Mouse (Mus musculus): ENCODE results near the gene Unc45b. TPM values are rescaled to one million over a fixed set of nuclear protein-coding genes. Genes with fewer than 3 reads are reported as not detected.

The Unc45b gene
- polyA plus RNA-seq, 2 experiments: 17.8 to 24.7 TPM

GRCm38 (mm10) chr11:82943336-82943735, 33.0 kb downstream of the Unc45b start:
- Histone ChIP-seq H3K9ac (ENCODE audit: low read depth, low read length, severe bottlenecking) (no peak overlapping the region), H3K4me2 (replicated peaks; ENCODE audit: low read depth, low read length, severe bottlenecking) (no peak overlapping the region), H3K4me3 (replicated peaks; ENCODE audit: low read length) (no peak overlapping the region), H3K4me1 (ENCODE audit: control insufficient read depth, insufficient read depth, low read length) (no peaks in the 10 kb centered on the region), H3K27ac (replicated peaks; ENCODE audit: low read depth, low read length) (no peak overlapping the region), H3K9me3 (ENCODE audit: control insufficient read depth, low read length) (no peaks in the 10 kb centered on the region), H3K27me3 (ENCODE audit: control insufficient read depth, insufficient read depth, low read length) (peaks cover 8% of the 10 kb centered on the region; the same call in 1 of the 2 replicates), H3K36me3 (ENCODE audit: control insufficient read depth, insufficient read depth, low read length) (no peaks in the 10 kb centered on the region)
- WGBS: 14% methylated on average over 6 of the region's 6 CpGs
- no peak for DNase-seq (ENCODE audit: low spot score)
- no peak for TF ChIP-seq POLR2A (IDR thresholded peaks at IDR 0.05; ENCODE audit: borderline replicate concordance, extremely low read depth, insufficient read depth, insufficient read length)
- ATAC-seq (ENCODE audit: low FRiP score, low read depth): no peak

- WGBS: 58% methylated on average over 2 of the region's 2 CpGs
- no peaks in the 10 kb centered on the region for H3K4me1 ChIP-seq (ENCODE audit: control insufficient read depth, insufficient read depth, low read length)
Measured at GRCm38 (mm10) chr11:82945636-82946035, 35.3 kb downstream of the Unc45b start.

GRCm38 (mm10) chr11:82947457-82947856, 37.1 kb downstream of the Unc45b start:
- no peaks in the 10 kb centered on the region for H3K9me3 ChIP-seq (ENCODE audit: control insufficient read depth, low read length)
- no peak overlapping the region for H3K27ac ChIP-seq (replicated peaks; ENCODE audit: low read depth, low read length)
- TF ChIP-seq POLR2A (IDR thresholded peaks at IDR 0.05; ENCODE audit: borderline replicate concordance, extremely low read depth, insufficient read depth, insufficient read length): no peak
- WGBS: 47% methylated on average over 4 of the region's 4 CpGs
- H3K4me2 ChIP-seq (replicated peaks; ENCODE audit: low read depth, low read length, severe bottlenecking): no peak overlapping the region
- no peak overlapping the region for H3K4me3 ChIP-seq (replicated peaks; ENCODE audit: low read length)
- H3K27me3 ChIP-seq (ENCODE audit: control insufficient read depth, insufficient read depth, low read length): peaks cover 27% of the 10 kb centered on the region
- DNase-seq (ENCODE audit: low spot score): no peak
- no peak for ATAC-seq (ENCODE audit: low FRiP score, low read depth)
- no peak overlapping the region for H3K9ac ChIP-seq (ENCODE audit: low read depth, low read length, severe bottlenecking)
- no peaks in the 10 kb centered on the region for H3K36me3 ChIP-seq (ENCODE audit: control insufficient read depth, insufficient read depth, low read length)
- H3K4me1 ChIP-seq (ENCODE audit: control insufficient read depth, insufficient read depth, low read length): no peaks in the 10 kb centered on the region

More at GRCm38 (mm10) chr11:82945636-82946035, 35.3 kb downstream of the Unc45b start:
- no peaks in the 10 kb centered on the region for H3K9me3 ChIP-seq (ENCODE audit: control insufficient read depth, low read length)
- ATAC-seq (ENCODE audit: low FRiP score, low read depth) (no peak), DNase-seq (ENCODE audit: low spot score) (no peak)
- H3K9ac ChIP-seq (ENCODE audit: low read depth, low read length, severe bottlenecking): no peak overlapping the region
- no peak overlapping the region for H3K27ac ChIP-seq (replicated peaks; ENCODE audit: low read depth, low read length)
- no peak overlapping the region for H3K4me3 ChIP-seq (replicated peaks; ENCODE audit: low read length)
- H3K27me3 ChIP-seq (ENCODE audit: control insufficient read depth, insufficient read depth, low read length): peaks cover 10% of the 10 kb centered on the region
- H3K36me3 ChIP-seq (ENCODE audit: control insufficient read depth, insufficient read depth, low read length): no peaks in the 10 kb centered on the region
- H3K4me2 ChIP-seq (replicated peaks; ENCODE audit: low read depth, low read length, severe bottlenecking): no peak overlapping the region
- no peak for TF ChIP-seq POLR2A (IDR thresholded peaks at IDR 0.05; ENCODE audit: borderline replicate concordance, extremely low read depth, insufficient read depth, insufficient read length)

GRCm38 (mm10) chr11:82949036-82949435, 38.7 kb downstream of the Unc45b start:
- Histone ChIP-seq H3K36me3 (ENCODE audit: control insufficient read depth, insufficient read depth, low read length) (no peaks in the 10 kb centered on the region), H3K9ac (ENCODE audit: low read depth, low read length, severe bottlenecking) (no peak overlapping the region), H3K9me3 (ENCODE audit: control insufficient read depth, low read length) (no peaks in the 10 kb centered on the region), H3K4me2 (replicated peaks; ENCODE audit: low read depth, low read length, severe bottlenecking) (no peak overlapping the region), H3K27me3 (ENCODE audit: control insufficient read depth, insufficient read depth, low read length) (peaks cover 38% of the 10 kb centered on the region), H3K4me1 (ENCODE audit: control insufficient read depth, insufficient read depth, low read length) (no peaks in the 10 kb centered on the region), H3K27ac (replicated peaks; ENCODE audit: low read depth, low read length) (no peak overlapping the region), H3K4me3 (replicated peaks; ENCODE audit: low read length) (no peak overlapping the region)
- DNase-seq (ENCODE audit: low spot score) (no peak), ATAC-seq (ENCODE audit: low FRiP score, low read depth) (no peak)
- no peak for TF ChIP-seq POLR2A (IDR thresholded peaks at IDR 0.05; ENCODE audit: borderline replicate concordance, extremely low read depth, insufficient read depth, insufficient read length)
- WGBS: 82% methylated on average over 9 of the region's 9 CpGs

GRCm38 (mm10) chr11:82950736-82951481, 40.6 kb downstream of the Unc45b start, which contains the start of gene Slfn5:
Slfn5 (plus strand) TSS chr11:82951349.
- H3K36me3 ChIP-seq (ENCODE audit: control insufficient read depth, insufficient read depth, low read length): no peaks in the 10 kb centered on the region
- peaks cover 38% of the 10 kb centered on the region for H3K27me3 ChIP-seq (ENCODE audit: control insufficient read depth, insufficient read depth, low read length)
- TF ChIP-seq POLR2A (IDR thresholded peaks at IDR 0.05; ENCODE audit: borderline replicate concordance, extremely low read depth, insufficient read depth, insufficient read length): no peak
- H3K9me3 ChIP-seq (ENCODE audit: control insufficient read depth, low read length): no peaks in the 10 kb centered on the region
- H3K4me1 ChIP-seq (ENCODE audit: control insufficient read depth, insufficient read depth, low read length): no peaks in the 10 kb centered on the region
- no peak within 1 kb of the TSS for H3K9ac ChIP-seq (ENCODE audit: low read depth, low read length, severe bottlenecking)
- 10% methylated on average over 10 of the region's 10 CpGs for WGBS
- 0 out of 2 replicates have a peak within 1 kb of the TSS, but pooled peaks have one; percentile 13 for H3K4me2 ChIP-seq (replicated peaks; ENCODE audit: low read depth, low read length, severe bottlenecking)
- H3K4me3 ChIP-seq (replicated peaks; ENCODE audit: low read length): peak within 1 kb of the TSS; percentile 7; the same call in 1 of the 2 replicates
- DNase-seq (ENCODE audit: low spot score) (no peak), ATAC-seq (ENCODE audit: low FRiP score, low read depth) (no peak)
- no peak within 1 kb of the TSS for H3K27ac ChIP-seq (replicated peaks; ENCODE audit: low read depth, low read length)

Data from limb, embryonic 14.5 days (tissue).